Mouse (Mus musculus) left cerebral cortex, postnatal 14 days (tissue): ENCODE data around the gene Rpl29. TPM values are rescaled to one million over a fixed set of nuclear protein-coding genes. Genes with fewer than 3 reads are reported as not detected.

ENCODE experiments used
- DNase-seq, 2 experiments: peaks; one replicate each; pipeline ENCODE4 v3.0.0; 2021 to 2022; ENCODE audit warnings: low spot score in 2 of 2, mixed read lengths in 1 of 2
- intact Hi-C: fragments of 180-260 bp; cut with DNase I; formaldehyde crosslinking; loops from one replicate; pipeline ENCODE4 v1.15.1; 2025
- total RNA-seq, 2 experiments: library from RNA; stranded (reverse); gene quantifications; 2 replicates each; pipeline ENCODE4 v1.2.3; 2021

Rpl29 gene
- total RNA-seq, 2 experiments from 2014 or later, result 336 to 343 TPM

- no peak for DNase-seq
- intact Hi-C loops, result no loop called here
Observed at GRCm38 (mm10) chr9:106452351-106452750, 23.1 kb downstream of the Rpl29 start.

GRCm38 (mm10) chr9:106452821-106453220 lies 23.6 kb downstream of the Rpl29 start:
- DNase-seq, result peak; percentile 36 to 54
- intact Hi-C loops, result no loop called here

GRCm38 (mm10) chr9:106453271-106454070 lies 24.2 kb downstream of the Rpl29 start, which contains the start of gene Pcbp4:
Gene Pcbp4, plus strand, starts transcription at chr9:106453291.
- intact Hi-C loops, result no loop called here
- peak in 1 of 2 experiments; percentile 56 for DNase-seq

GRCm38 (mm10) chr9:106454071-106454761 lies 25.0 kb downstream of the Rpl29 start:
- intact Hi-C loops, result no loop called here
- DNase-seq, result peak in 1 of 2 experiments; percentile 33

GRCm38 (mm10) chr9:106454888-106455681 lies 25.8 kb downstream of the Rpl29 start:
- intact Hi-C loops, result no loop called here
- DNase-seq, result peak; percentile 36 to 52

GRCm38 (mm10) chr9:106456325-106457162 lies 27.3 kb downstream of the Rpl29 start:
- intact Hi-C loops, result no loop called here
- no peak for DNase-seq

- no peak for DNase-seq
- intact Hi-C loops, result no loop called here
Observed at GRCm38 (mm10) chr9:106457163-106457559, 27.9 kb downstream of the Rpl29 start.

GRCm38 (mm10) chr9:106457920-106458319 lies 28.7 kb downstream of the Rpl29 start:
- intact Hi-C loops, result no loop called here

GRCm38 (mm10) chr9:106459946-106460345 lies 30.7 kb downstream of the Rpl29 start:
- no peak for DNase-seq

More at GRCm38 (mm10) chr9:106457920-106458319, 28.7 kb downstream of the Rpl29 start:
- DNase-seq, result no peak

GRCm38 (mm10) chr9:106460401-106461025 lies 31.3 kb downstream of the Rpl29 start:
- intact Hi-C loops, result no loop called here
- DNase-seq, result no peak

More at GRCm38 (mm10) chr9:106459946-106460345, 30.7 kb downstream of the Rpl29 start:
- intact Hi-C loops, result no loop called here

GRCm38 (mm10) chr9:106461026-106461415 lies 31.8 kb downstream of the Rpl29 start:
- DNase-seq, result no peak
- intact Hi-C loops, result no loop called here

GRCm38 (mm10) chr9:106461641-106462429 lies 32.6 kb downstream of the Rpl29 start:
- DNase-seq, result no peak
- intact Hi-C loops, result no loop called here

- no peak for DNase-seq
- intact Hi-C loops, result no loop called here
Observed at GRCm38 (mm10) chr9:106462430-106462800, 33.2 kb downstream of the Rpl29 start.

GRCm38 (mm10) chr9:106463122-106464063 lies 34.1 kb downstream of the Rpl29 start:
- intact Hi-C loops, result no loop called here
- no peak for DNase-seq

- intact Hi-C loops, result no loop called here
- peak; percentile 74 to 76 for DNase-seq
Observed at GRCm38 (mm10) chr9:106464751-106465541, 35.7 kb downstream of the Rpl29 start.
